Mouse (Mus musculus) left cerebral cortex, postnatal 36 days (tissue): ENCODE measurements at regions not wholly inside any gene's neighbourhood (a gene's known extent, or its start where the extent isn't known, plus 50 kb on each side); places are given as distances from the start of the nearest gene placed in this dataset.
"Not testable (repeated sequence)": the region's sequence is repeated elsewhere in the genome, so short reads cannot be mapped to it uniquely, and the experiment has no call there.

Experiments used
- DNase-seq, 2 experiments: peaks; one replicate each; pipeline ENCODE4 v3.0.0; 2021 to 2022; ENCODE audit warnings: low spot score in 2 of 2, mixed read lengths in 1 of 2
- intact Hi-C: fragments of 180-260 bp; cut with DNase I; formaldehyde crosslinking; loops from one replicate; pipeline ENCODE4 v1.15.1; 2025

- no peak for DNase-seq
- intact Hi-C loops, result no loop called here
Measured at GRCm38 (mm10) chr14:86335284-86335683, 805.8 kb downstream of the Diaph3 start.

- intact Hi-C loops, result loop anchor here (5.0 kb wide), 1 partner anchor 418 kb away; no protein-coding TSS in a partner anchor
- no peak for DNase-seq
Measured at GRCm38 (mm10) chr14:86329176-86329575, 811.9 kb downstream of the Diaph3 start.

GRCm38 (mm10) chr14:86327646-86328045, 813.4 kb downstream of the Diaph3 start:
- intact Hi-C loops, result loop anchor here (5.0 kb wide), 1 partner anchor 420 kb away; no protein-coding TSS in a partner anchor

GRCm38 (mm10) chr14:86322365-86322764, 818.7 kb downstream of the Diaph3 start:
- intact Hi-C loops, result no loop called here
- DNase-seq, result no peak

More at GRCm38 (mm10) chr14:86327646-86328045, 813.4 kb downstream of the Diaph3 start:
- peak; percentile 29 to 42 for DNase-seq

- no peak for DNase-seq
- intact Hi-C loops, result no loop called here
Measured at GRCm38 (mm10) chr14:86315974-86316373, 825.1 kb downstream of the Diaph3 start.

GRCm38 (mm10) chr14:86308949-86309543, 832.0 kb downstream of the Diaph3 start:
- intact Hi-C loops, result no loop called here
- no peak for DNase-seq

GRCm38 (mm10) chr14:86307806-86308205, 833.2 kb downstream of the Diaph3 start:
- DNase-seq, result peak in 1 of 2 experiments; percentile 38
- intact Hi-C loops, result no loop called here

- intact Hi-C loops, result no loop called here
- no peak for DNase-seq
Measured at GRCm38 (mm10) chr14:86301666-86302065, 839.4 kb downstream of the Diaph3 start.

GRCm38 (mm10) chr14:86300811-86301210, 840.2 kb downstream of the Diaph3 start:
- intact Hi-C loops, result no loop called here
- DNase-seq, result no peak

- intact Hi-C loops, result no loop called here
- no peak for DNase-seq
Measured at GRCm38 (mm10) chr14:86297991-86298390, 843.0 kb downstream of the Diaph3 start.

GRCm38 (mm10) chr14:86294606-86295005, 846.4 kb downstream of the Diaph3 start:
- intact Hi-C loops, DNase-seq: not testable (repeated sequence)

- intact Hi-C loops, result no loop called here
Measured at GRCm38 (mm10) chr14:86293804-86294203, 847.2 kb downstream of the Diaph3 start.

GRCm38 (mm10) chr14:86293371-86293770, 847.7 kb downstream of the Diaph3 start:
- no peak for DNase-seq
- intact Hi-C loops, result no loop called here

More at GRCm38 (mm10) chr14:86293804-86294203, 847.2 kb downstream of the Diaph3 start:
- no peak for DNase-seq

GRCm38 (mm10) chr14:86290556-86290955, 850.5 kb downstream of the Diaph3 start:
- DNase-seq, result no peak
- intact Hi-C loops, result no loop called here

- no peak for DNase-seq
Measured at GRCm38 (mm10) chr14:86261640-86262230, 879.3 kb downstream of the Diaph3 start.

GRCm38 (mm10) chr14:86254196-86254595, 886.8 kb downstream of the Diaph3 start:
- intact Hi-C loops, result no loop called here
- DNase-seq, result no peak

More at GRCm38 (mm10) chr14:86261640-86262230, 879.3 kb downstream of the Diaph3 start:
- intact Hi-C loops, result no loop called here

GRCm38 (mm10) chr14:86251617-86252016, 889.4 kb downstream of the Diaph3 start:
- intact Hi-C loops, result no loop called here
- no peak for DNase-seq

GRCm38 (mm10) chr14:86247686-86248085, 893.3 kb downstream of the Diaph3 start:
- intact Hi-C loops, result no loop called here
- DNase-seq, result peak; percentile 18 to 21

GRCm38 (mm10) chr14:86246770-86247169, 894.3 kb downstream of the Diaph3 start:
- intact Hi-C loops, result no loop called here
- DNase-seq, result no peak

GRCm38 (mm10) chr14:86243662-86244061, 897.4 kb downstream of the Diaph3 start:
- no peak for DNase-seq
- intact Hi-C loops, result no loop called here

GRCm38 (mm10) chr14:86242836-86243235, 898.2 kb downstream of the Diaph3 start:
- intact Hi-C loops, result no loop called here
- DNase-seq, result no peak
